Mouse (Mus musculus) gastrocnemius, adult 2 months (tissue): ENCODE data around the gene Zfand2a. TPM values are rescaled to one million over a fixed set of nuclear protein-coding genes. Genes with fewer than 3 reads are reported as not detected.

Experiments used
- DNase-seq: peaks from one replicate; pipeline ENCODE4 v3.0.0; 2022
- H3K27ac ChIP-seq: fragments of 200-600 bp; 2 replicates; pipeline ENCODE4 v1.8.1; 2022; ENCODE audit warnings: mild to moderate bottlenecking
- H3K4me3 ChIP-seq: fragments of 200-600 bp; 2 replicates; pipeline ENCODE4 v1.8.1; 2022; ENCODE audit warnings: mild to moderate bottlenecking, moderate library complexity
- CTCF ChIP-seq: fragments of 200-600 bp; IDR thresholded peaks from 2 replicates; pipeline ENCODE4 v1.8.1; 2022; ENCODE audit warnings: antibody characterized with exemption, mild to moderate bottlenecking, moderate library complexity
- intact Hi-C: fragments of 180-260 bp; cut with DNase I; formaldehyde crosslinking; loops from one replicate; pipeline ENCODE4 v1.15.1; 2025
- total RNA-seq, 2 experiments: library from RNA; stranded (reverse); gene quantifications; 2 replicates each; pipeline ENCODE4 v1.2.3; 2021

Zfand2a gene
- total RNA-seq, 2 experiments from 2014 or later: 8.5 to 10.3 TPM

GRCm38 (mm10) chr5:139438440-139438839, 45.9 kb downstream of the Zfand2a start:
- intact Hi-C loops: no loop called here

GRCm38 (mm10) chr5:139437769-139438168, 46.6 kb downstream of the Zfand2a start:
- TF ChIP-seq CTCF: no peak
- intact Hi-C loops: no loop called here
- Histone ChIP-seq H3K27ac (peak overlapping the region; percentile 49), H3K4me3 (no peak overlapping the region)
- no peak for DNase-seq

More at GRCm38 (mm10) chr5:139438440-139438839, 45.9 kb downstream of the Zfand2a start:
- DNase-seq: no peak
- no peak overlapping the region for H3K27ac ChIP-seq
- no peak for TF ChIP-seq CTCF
- H3K4me3 ChIP-seq: no peak overlapping the region

DNA sequence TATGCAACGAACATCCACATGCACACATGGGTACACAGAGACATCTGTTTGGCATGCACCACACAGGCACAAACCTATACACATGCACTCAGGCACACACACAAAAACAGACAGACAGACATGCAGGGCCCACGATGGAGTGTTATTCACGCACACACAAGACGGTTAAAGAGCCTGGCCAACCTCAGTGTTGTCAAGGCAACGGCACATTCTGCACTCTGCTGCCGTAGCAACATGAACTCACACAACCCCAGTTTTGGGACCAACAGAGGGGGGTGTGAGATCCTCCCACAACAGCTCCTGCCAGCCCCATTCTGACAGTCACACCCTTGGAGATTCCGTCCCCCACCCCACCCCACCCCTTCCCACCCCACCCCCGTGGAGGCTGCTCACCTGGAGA, 49.4 kb downstream of the Zfand2a start:
- Histone ChIP-seq H3K4me3 (no peak overlapping the region), H3K27ac (peak overlapping the region; percentile 70)
- TF ChIP-seq CTCF: no peak
- peak; percentile 43 for DNase-seq
- intact Hi-C loops: no loop called here

DNA sequence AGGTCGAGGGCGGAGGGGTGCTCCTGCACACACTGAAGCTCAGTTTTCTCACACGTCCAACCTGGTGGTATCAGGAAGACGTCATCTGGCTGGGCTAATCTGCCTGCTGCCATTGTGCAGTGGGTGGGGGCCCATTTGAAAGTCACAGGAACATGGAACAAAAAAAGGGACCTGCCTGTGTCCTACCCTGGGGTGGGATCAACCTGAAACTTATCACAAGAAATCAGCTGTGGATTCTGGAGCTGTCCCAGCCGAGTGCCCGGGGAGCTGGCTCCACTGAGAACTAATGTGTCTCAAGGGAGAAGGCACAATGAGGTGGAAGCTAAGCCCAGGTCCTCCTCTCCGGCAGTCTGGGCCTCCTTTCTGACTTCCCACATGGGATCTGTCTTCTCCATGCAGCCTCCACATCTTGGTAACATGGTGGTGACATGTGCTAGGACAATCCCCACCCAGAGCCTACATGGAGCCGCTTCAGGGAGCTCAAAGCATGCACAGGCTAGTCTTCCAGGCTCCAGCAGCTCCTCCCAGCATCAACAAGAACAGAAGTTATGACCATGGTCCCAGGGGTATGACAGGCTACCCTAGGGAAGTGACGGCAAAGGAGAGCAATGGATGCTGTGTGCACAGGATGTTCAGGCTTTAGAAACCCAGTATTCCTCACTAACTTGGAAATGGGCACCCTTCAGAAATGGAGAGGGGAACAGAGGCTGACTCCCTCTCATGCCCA, 50.3 kb downstream of the Zfand2a start:
- H3K27ac ChIP-seq: peak overlapping the region; percentile 70
- intact Hi-C loops: no loop called here
- no peak for TF ChIP-seq CTCF

DNA sequence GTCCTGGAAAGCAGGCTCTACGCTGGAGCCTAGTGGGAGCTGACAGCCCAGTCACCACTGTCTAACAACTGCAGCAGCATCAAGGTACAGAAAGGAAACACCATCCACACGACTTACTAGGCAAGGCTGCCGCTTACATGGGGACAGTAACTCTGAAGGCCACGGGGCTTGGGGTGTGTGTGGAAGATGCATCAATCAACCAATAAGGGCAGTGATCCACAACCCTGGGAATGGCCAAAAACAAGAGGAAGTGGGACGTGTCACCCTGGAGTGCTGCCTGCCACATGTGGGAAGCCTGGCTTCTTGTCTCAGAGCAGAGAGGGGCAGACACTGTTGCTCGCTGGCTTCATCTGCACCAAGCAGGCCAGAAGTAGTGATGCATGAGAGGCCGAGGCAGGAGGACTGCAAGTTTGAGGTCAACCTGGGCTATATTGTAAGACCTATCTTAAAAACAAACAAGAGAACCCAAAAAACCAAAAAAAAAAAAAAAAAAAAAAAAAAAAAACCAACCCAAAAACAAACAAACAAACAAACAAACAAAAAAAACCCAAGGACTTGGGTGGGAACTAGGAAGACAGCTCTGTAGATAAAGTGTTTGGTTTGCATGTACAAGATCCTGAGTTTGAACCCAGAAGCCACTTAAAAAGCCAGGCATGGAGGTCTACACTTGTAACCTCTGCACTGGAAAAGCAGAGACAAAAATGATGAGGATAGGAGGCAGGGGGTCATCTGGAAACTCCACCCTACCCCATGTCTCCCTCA, 51.4 kb downstream of the Zfand2a start:
- peak; percentile 35 for DNase-seq
- no peak for TF ChIP-seq CTCF
- Histone ChIP-seq H3K4me3 (no peak overlapping the region), H3K27ac (peak overlapping the region; percentile 70)
- intact Hi-C loops: no loop called here

More for the DNA sequence above, 50.3 kb downstream of the Zfand2a start:
- peak; percentile 49 for DNase-seq
- H3K4me3 ChIP-seq: no peak overlapping the region

GRCm38 (mm10) chr5:139432333-139432732, 52.0 kb downstream of the Zfand2a start:
- Histone ChIP-seq H3K4me3 (no peak overlapping the region), H3K27ac (peak overlapping the region; percentile 38; the same call in 1 of the 2 replicates)
- no peak for TF ChIP-seq CTCF
- intact Hi-C loops: no loop called here
- no peak for DNase-seq

- no peak overlapping the region for H3K4me3 ChIP-seq
Observed at GRCm38 (mm10) chr5:139429818-139430341, 54.5 kb downstream of the Zfand2a start.

DNA sequence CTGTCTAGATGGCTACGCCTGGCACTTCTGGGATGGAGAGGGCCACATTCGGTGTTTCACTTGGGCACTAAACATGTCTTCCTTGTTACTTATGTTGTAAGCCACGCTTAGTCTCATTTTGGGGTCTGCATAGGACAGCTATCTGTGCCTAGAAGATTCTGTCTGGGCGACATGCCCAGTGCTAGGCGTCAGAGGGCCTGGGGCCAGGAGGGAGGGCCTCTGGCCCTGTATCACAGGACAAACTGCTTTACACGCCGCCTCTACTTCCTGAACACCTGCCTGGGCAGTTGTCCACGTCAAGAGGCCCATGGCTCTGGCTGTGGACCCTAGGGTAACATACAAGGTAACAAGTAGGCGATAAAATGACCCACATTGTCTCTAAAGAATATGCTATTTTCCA, 56.4 kb downstream of the Zfand2a start:
- DNase-seq: no peak
- intact Hi-C loops: no loop called here
- Histone ChIP-seq H3K27ac (no peak overlapping the region; the same call in 1 of the 2 replicates), H3K4me3 (no peak overlapping the region)
- TF ChIP-seq CTCF: no peak

More at GRCm38 (mm10) chr5:139429818-139430341, 54.5 kb downstream of the Zfand2a start:
- H3K27ac ChIP-seq: peak overlapping the region; percentile 16; the same call in 1 of the 2 replicates
- no peak for TF ChIP-seq CTCF
- no peak for DNase-seq
- intact Hi-C loops: no loop called here

- intact Hi-C loops: no loop called here
- no peak for DNase-seq
- Histone ChIP-seq H3K4me3 (no peak overlapping the region), H3K27ac (no peak overlapping the region)
- no peak for TF ChIP-seq CTCF
Observed at GRCm38 (mm10) chr5:139427001-139427400, 57.3 kb downstream of the Zfand2a start.

DNA sequence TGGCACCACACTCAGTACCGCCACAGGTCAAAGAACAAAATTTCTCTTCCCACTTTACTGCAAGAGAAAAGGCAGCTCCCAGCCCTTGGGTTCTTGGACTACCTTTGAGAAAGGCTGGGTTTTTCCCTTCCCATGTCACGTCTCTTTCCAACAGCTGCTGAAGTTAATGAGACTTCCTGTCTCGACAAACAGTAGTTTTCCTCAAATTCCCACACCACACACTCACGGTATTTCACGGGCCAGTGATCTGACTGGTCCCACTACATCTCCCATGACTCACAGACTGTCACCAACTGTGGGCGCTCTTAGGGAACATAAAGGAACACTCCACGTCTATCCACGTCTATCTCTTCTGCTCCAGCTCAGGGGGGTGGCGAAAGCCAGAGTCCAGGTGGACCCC, 59.2 kb downstream of the Zfand2a start:
- peak overlapping the region; percentile 63; the same call in 1 of the 2 replicates for H3K4me3 ChIP-seq
- H3K27ac ChIP-seq: peak overlapping the region; percentile 72
- no peak for DNase-seq
- TF ChIP-seq CTCF: no peak
- intact Hi-C loops: no loop called here

- Histone ChIP-seq H3K4me3 (peak within 1 kb of the TSS; percentile 63), H3K27ac (peak within 1 kb of the TSS; percentile 72)
- DNase-seq: no peak
- intact Hi-C loops: no loop called here
- TF ChIP-seq CTCF: no peak
Observed at GRCm38 (mm10) chr5:139423026-139423865, 61.1 kb downstream of the Zfand2a start, which contains the start of gene Gper1. TSS of gene Gper1 (plus strand) at chr5:139423151.

Other genes with a start within 250 kb of the Zfand2a start
- 10 to 100 TPM; 30.6 to 31.1 TPM for gene Get4, start 232.2 kb downstream of the Zfand2a start, total RNA-seq
- 1 to 10 TPM in 1 of 2 experiments, under 1 TPM in 1; 0.89 to 1.0 TPM for gene Adap1, start 158.9 kb downstream of the Zfand2a start, total RNA-seq
- gene Cox19, start 133.1 kb downstream of the Zfand2a start, total RNA-seq: 10 to 100 TPM; 48.7 to 69.6 TPM
- gene Cyp2w1, start 131.9 kb downstream of the Zfand2a start, total RNA-seq: not detected
- 10 to 100 TPM; 26.5 to 41.2 TPM for gene Gpr146, start 106.9 kb downstream of the Zfand2a start, total RNA-seq
- gene C130050O18Rik, start 79.3 kb downstream of the Zfand2a start, total RNA-seq: under 1 TPM; 0.15 to 0.33 TPM
- 1 to 10 TPM; 1.3 to 2.7 TPM for gene Gper1, start 61.4 kb downstream of the Zfand2a start, total RNA-seq
- 10 to 100 TPM in 1 of 2 experiments, 1 to 10 TPM in 1; 7.9 to 10.3 TPM for gene 3110082I17Rik, start 24.0 kb downstream of the Zfand2a start, total RNA-seq
- gene Uncx, start 58.9 kb upstream of the Zfand2a start, total RNA-seq: not detected